Mouse (Mus musculus): ENCODE results near the gene Fbxl16. TPM values are rescaled to one million over a fixed set of nuclear protein-coding genes. Genes with fewer than 3 reads are reported as not detected.

The Fbxl16 gene
- polyA plus RNA-seq, 1 experiment: 4.7 TPM

DNA sequence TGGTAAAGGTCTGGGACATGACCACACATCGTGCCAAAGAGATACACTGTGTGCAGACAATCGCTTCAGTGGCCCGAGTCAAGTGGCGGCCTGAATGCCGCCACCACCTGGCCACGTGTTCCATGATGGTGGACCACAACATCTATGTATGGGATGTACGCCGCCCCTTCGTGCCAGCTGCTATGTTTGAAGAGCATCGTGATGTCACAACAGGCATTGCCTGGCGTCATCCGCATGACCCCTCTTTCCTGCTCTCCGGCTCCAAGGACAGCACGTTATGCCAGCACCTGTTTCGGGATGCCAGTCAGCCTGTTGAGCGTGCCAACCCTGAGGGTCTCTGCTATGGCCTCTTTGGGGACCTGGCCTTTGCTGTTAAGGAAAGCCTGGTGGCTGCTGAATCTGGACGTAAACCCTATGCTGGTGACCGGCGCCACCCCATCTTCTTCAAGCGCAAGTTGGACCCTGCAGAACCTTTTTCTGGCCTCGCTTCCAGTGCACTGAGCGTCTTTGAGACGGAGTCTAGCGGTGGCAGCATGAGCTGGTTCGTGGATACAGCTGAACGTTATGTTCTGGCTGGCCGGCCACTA is 17.2 kb downstream of the Fbxl16 start:
- no peak overlapping the region for H3K27ac ChIP-seq (ENCODE audit: insufficient read depth, low read length)
- H3K4me1 ChIP-seq (ENCODE audit: control insufficient read depth, insufficient read depth, low read length): peaks cover 5% of the 10 kb centered on the region; the same call in 1 of the 2 replicates
- no peak for TF ChIP-seq POLR2A (IDR thresholded peaks at IDR 0.05; ENCODE audit: low read depth, low read length)
- TF ChIP-seq CTCF (IDR thresholded peaks at IDR 0.05; ENCODE audit: borderline replicate concordance, insufficient read depth, low read length): no peak
- no peak overlapping the region for H3K4me3 ChIP-seq (ENCODE audit: insufficient read depth, low read length)

DNA sequence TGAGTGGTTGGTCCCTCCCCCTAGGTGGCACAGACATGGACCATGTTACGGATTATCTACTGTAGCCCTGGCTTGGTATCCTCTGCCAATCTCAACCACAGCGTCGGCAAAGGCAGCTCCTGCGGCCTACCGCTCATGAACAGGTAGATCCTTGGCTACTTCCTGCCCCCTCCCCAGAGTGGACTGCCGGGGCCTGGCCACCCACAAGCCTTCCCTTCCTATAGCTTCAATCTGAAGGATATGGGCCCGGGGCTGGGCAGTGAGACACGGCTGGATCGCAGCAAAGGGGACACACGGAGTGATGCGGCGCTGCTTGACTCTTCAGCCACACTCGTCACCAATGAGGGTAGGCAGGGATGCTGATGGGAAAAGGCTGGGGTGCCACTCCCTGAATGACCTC is 18.1 kb downstream of the Fbxl16 start:
- no peak overlapping the region for H3K4me3 ChIP-seq (ENCODE audit: insufficient read depth, low read length)
- H3K27ac ChIP-seq (ENCODE audit: insufficient read depth, low read length): no peak overlapping the region
- no peak for TF ChIP-seq CTCF (IDR thresholded peaks at IDR 0.05; ENCODE audit: borderline replicate concordance, insufficient read depth, low read length)
- no peak for TF ChIP-seq POLR2A (IDR thresholded peaks at IDR 0.05; ENCODE audit: low read depth, low read length)
- peaks cover 7% of the 10 kb centered on the region; the same call in 1 of the 2 replicates for H3K4me1 ChIP-seq (ENCODE audit: control insufficient read depth, insufficient read depth, low read length)

DNA sequence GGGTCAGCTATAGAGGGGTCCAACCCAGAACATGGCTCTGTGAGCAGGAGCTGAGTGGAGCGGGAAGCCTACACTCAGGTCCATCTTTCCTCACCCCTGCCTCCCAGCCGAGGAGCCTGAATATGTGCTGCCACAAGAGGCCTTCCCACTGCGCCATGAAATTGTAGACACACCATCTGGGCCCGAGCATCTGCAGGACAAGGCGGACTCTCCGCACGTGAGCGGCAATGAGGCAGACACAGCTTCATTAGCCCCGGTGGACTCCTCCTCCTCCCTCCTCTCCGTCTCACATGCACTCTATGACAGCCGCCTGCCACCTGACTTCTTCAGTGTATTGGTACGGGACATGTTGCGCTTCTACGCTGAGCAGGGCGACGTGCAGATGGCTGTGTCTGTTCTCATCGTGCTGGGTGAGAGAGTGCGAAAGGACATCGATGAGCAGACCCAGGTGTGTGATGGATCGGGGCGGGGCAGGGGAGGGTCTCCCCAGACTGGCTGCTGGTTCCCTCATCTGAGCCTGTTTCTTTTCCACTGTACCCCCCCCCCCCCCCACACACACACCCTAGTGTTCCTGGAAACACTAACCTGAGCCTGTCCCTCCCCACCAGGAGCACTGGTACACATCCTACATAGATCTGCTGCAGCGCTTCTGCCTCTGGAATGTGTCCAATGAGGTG is 18.8 kb downstream of the Fbxl16 start:
- no peak overlapping the region for H3K27ac ChIP-seq (ENCODE audit: insufficient read depth, low read length)
- H3K4me3 ChIP-seq (ENCODE audit: insufficient read depth, low read length): no peak overlapping the region
- peaks cover 7% of the 10 kb centered on the region; the same call in 1 of the 2 replicates for H3K4me1 ChIP-seq (ENCODE audit: control insufficient read depth, insufficient read depth, low read length)
- no peak for TF ChIP-seq CTCF (IDR thresholded peaks at IDR 0.05; ENCODE audit: borderline replicate concordance, insufficient read depth, low read length)
- no peak for TF ChIP-seq POLR2A (IDR thresholded peaks at IDR 0.05; ENCODE audit: low read depth, low read length)

DNA sequence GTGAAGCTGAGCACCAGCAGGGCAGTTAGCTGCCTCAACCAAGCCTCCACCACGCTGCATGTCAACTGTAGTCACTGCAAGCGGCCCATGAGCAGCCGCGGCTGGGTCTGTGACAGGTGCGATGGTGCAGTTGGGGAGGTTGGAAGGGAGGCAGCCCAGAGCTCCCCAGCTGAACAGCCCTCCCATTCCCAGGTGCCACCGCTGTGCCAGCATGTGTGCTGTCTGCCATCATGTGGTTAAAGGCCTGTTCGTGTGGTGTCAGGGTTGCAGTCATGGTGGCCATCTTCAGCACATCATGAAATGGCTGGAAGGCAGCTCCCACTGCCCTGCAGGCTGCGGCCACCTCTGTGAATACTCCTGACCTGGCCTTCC is 19.3 kb downstream of the Fbxl16 start:
- H3K4me1 ChIP-seq (ENCODE audit: control insufficient read depth, insufficient read depth, low read length): peaks cover 7% of the 10 kb centered on the region; the same call in 1 of the 2 replicates
- no peak overlapping the region for H3K27ac ChIP-seq (ENCODE audit: insufficient read depth, low read length)
- no peak for TF ChIP-seq CTCF (IDR thresholded peaks at IDR 0.05; ENCODE audit: borderline replicate concordance, insufficient read depth, low read length)
- TF ChIP-seq POLR2A (IDR thresholded peaks at IDR 0.05; ENCODE audit: low read depth, low read length): no peak
- no peak overlapping the region for H3K4me3 ChIP-seq (ENCODE audit: insufficient read depth, low read length)

DNA sequence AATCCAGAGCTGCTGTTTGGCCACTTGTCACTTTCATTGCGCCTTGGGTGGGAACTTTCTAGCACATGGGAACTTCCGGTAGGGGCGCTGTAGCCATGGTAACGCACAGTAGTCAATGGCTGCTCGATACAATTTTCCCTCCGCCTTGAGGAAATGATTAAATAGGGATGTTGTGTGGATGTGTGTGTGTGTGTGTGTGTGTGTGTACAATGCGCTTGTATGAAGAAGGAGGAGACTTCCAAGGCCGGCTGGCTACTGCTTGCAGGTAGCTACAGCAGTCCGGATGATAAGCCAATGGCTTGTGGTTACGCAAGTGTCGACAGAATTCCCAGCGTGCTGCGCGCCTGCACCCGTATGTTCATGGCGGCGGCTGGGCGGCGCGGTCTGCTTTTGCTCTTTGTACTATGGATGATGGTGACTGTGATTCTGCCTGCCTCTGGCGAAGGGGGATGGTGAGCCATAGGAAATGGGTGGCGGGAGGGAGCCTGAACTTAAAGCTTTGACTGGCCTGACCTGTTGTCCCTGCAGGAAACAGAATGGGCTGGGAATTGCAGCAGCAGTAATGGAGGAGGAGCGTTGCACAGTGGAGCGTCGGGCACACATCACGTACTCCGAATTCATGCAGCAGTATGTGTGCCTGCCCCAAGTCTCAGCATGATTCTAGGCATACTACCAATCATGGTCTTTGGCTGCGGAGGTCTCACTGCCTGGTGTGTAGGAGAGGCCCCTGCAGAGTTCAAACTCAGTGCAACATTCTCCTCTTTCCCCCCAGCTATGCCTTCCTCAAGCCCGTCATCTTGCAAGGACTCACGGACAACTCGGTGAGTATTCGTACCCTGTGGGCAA is 20.1 kb downstream of the Fbxl16 start, which contains the start of gene Jmjd8:
Jmjd8 (plus strand) TSS at position 156 of the 846 bp plus-strand sequence.
- peaks cover 7% of the 10 kb centered on the region; the same call in 1 of the 2 replicates for H3K4me1 ChIP-seq (ENCODE audit: control insufficient read depth, insufficient read depth, low read length)
- H3K27ac ChIP-seq (ENCODE audit: insufficient read depth, low read length): peak within 1 kb of the TSS; percentile 59
- peak within 1 kb of the TSS; percentile 44 for H3K4me3 ChIP-seq (ENCODE audit: insufficient read depth, low read length)
- TF ChIP-seq CTCF (IDR thresholded peaks at IDR 0.05; ENCODE audit: borderline replicate concordance, insufficient read depth, low read length): peak; percentile 10; the same call in 1 of the 2 replicates
- peak; percentile 86 for TF ChIP-seq POLR2A (IDR thresholded peaks at IDR 0.05; ENCODE audit: low read depth, low read length)

DNA sequence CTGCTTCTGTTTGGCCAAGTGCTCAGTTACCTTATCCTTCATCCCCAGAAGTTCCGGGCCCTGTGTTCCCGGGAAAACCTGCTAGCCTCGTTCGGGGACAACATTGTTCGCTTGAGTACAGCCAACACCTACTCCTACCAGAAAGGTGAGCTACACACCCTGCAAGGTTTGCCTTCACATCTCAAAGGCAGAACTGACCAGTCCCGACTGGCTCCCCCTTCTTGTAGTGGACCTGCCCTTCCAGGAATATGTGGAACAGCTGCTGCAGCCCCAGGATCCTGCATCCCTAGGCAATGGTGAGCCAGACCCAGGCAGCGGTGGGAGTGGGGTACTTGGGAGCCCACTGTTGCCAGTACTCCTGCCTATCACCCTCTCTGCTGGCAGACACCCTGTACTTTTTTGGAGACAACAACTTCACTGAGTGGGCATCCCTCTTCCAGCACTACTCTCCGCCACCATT is 20.7 kb downstream of the Fbxl16 start:
- peak overlapping the region; percentile 44 for H3K4me3 ChIP-seq (ENCODE audit: insufficient read depth, low read length)
- TF ChIP-seq POLR2A (IDR thresholded peaks at IDR 0.05; ENCODE audit: low read depth, low read length) (peak; percentile 49; the same call in 1 of the 2 replicates), CTCF (IDR thresholded peaks at IDR 0.05; ENCODE audit: borderline replicate concordance, insufficient read depth, low read length) (no peak)
- peaks cover 3% of the 10 kb centered on the region; the same call in 1 of the 2 replicates for H3K4me1 ChIP-seq (ENCODE audit: control insufficient read depth, insufficient read depth, low read length)

DNA sequence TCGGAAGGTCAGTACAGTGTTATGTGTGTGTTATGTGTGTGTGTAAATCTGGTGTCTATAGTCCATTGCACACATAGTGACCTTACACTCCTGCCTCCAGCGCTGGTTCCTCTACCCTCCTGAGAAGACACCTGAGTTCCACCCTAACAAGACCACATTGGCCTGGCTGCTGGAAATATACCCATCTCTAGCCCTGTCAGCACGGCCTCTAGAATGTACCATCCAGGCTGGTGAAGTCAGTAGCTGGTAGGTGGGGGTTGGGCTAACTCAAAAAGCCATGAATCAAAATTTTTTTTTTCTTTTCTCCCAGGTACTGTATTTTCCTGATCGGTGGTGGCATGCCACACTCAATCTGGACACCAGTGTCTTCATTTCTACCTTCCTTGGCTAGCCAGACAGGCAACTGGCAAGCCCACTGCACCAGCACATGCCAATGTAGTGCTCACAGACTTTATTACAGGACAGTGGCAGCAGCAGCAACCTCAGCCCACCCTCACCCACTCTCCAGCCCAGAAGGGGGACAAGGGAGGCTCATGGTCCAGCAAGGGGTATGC is 21.4 kb downstream of the Fbxl16 start:
- Histone ChIP-seq H3K4me3 (ENCODE audit: insufficient read depth, low read length) (no peak overlapping the region), H3K4me1 (ENCODE audit: control insufficient read depth, insufficient read depth, low read length) (peaks cover 7% of the 10 kb centered on the region; the same call in 1 of the 2 replicates), H3K27ac (ENCODE audit: insufficient read depth, low read length) (no peak overlapping the region)
- no peak for TF ChIP-seq CTCF (IDR thresholded peaks at IDR 0.05; ENCODE audit: borderline replicate concordance, insufficient read depth, low read length)

More for the DNA sequence above, 20.7 kb downstream of the Fbxl16 start:
- H3K27ac ChIP-seq (ENCODE audit: insufficient read depth, low read length): 0 out of 2 replicates have a peak overlapping the region, but pooled peaks have one; percentile 59

DNA sequence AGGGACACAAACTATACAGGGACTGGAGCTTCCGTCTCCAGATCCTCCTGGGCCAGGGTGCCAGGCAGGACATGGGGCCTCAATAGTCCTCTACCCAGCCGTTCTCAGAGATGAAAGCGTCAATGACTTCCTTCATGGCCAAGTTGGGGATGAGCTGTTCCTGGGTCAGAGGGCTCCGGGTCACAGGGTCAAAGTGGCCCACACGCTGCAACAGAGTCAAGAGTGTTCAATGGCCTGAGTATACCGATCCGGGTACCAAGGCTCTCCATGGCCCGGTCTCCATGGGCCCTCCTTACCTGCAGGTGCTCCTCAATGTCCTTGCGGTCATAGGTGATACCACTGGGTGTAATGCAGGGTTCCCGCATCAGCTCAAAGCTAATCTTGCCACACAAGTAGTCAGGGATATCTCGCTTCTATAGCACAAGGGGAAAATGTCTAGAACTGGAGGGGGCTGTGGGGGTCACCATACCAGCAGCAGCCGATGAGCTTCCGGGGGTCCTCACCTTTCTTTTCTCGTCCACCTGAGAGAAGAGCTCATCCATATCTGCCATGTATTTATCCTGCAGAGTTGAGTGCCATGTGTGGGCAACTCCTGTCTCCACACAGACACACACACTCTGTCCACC is 22.0 kb downstream of the Fbxl16 start:
- no peak overlapping the region for H3K27ac ChIP-seq (ENCODE audit: insufficient read depth, low read length)

More for the DNA sequence above, 22.0 kb downstream of the Fbxl16 start:
- Histone ChIP-seq H3K4me3 (ENCODE audit: insufficient read depth, low read length) (peak overlapping the region; percentile 86), H3K4me1 (ENCODE audit: control insufficient read depth, insufficient read depth, low read length) (peaks cover 7% of the 10 kb centered on the region)
- TF ChIP-seq POLR2A (IDR thresholded peaks at IDR 0.05; ENCODE audit: low read depth, low read length): peak; percentile 23; the same call in 1 of the 2 replicates
- no peak for TF ChIP-seq CTCF (IDR thresholded peaks at IDR 0.05; ENCODE audit: borderline replicate concordance, insufficient read depth, low read length)

Data from embryonic fibroblast, embryonic 13.5 days (primary cell).